Mouse (Mus musculus) brain, embryonic 14.5 days (tissue): ENCODE measurements around the gene Tpcn2.

Source experiments
- CTCF ChIP-seq: fragments of 200-500 bp; IDR thresholded peaks from 2 replicates; pipeline ENCODE4 v1.5.1; 2012; ENCODE audit warnings: inconsistent platforms, mild to moderate bottlenecking, moderate library complexity, borderline replicate concordance; ENCODE audit not compliant: insufficient read depth, insufficient read length; ENCODE audit errors: extremely low read depth
- POLR2A ChIP-seq: fragments of 200-500 bp; IDR thresholded peaks from 2 replicates; pipeline ENCODE4 v1.6.1; 2012; ENCODE audit warnings: mild to moderate bottlenecking, inconsistent platforms, borderline replicate concordance; ENCODE audit not compliant: poor library complexity, insufficient read depth, insufficient read length, severe bottlenecking; ENCODE audit errors: extremely low read depth

DNA sequence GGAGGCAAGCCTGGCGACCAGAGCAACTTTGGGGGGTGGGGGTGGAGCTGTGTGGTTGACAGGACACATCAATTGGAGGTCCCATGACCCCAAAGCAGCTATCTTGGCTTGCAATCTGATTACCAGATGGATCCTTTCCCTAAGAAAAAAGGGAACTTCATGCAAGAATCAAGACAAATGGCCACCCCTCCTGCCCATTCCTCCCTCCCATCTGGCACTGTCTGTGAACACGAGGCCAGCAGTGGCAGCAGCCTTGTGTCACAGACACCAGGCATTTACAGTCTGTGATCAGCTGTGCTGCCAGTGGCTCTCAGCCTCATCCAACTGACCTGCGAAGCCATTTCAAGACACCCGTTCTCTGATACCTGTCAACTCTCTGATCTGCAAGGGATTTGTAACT is 101.4 kb downstream of the Tpcn2 start:
- no peak for TF ChIP-seq CTCF
- no peak for TF ChIP-seq POLR2A
